Mouse (Mus musculus) intestine, embryonic 15.5 days (tissue): ENCODE measurements around the gene S100a16. TPM values are rescaled to one million over a fixed set of nuclear protein-coding genes. Genes with fewer than 3 reads are reported as not detected.

Source experiments
- ATAC-seq: fragments of 200-750 bp; cut with Nextera tagmentation; 2 replicates; pipeline ENCODE4 v1.8.0; 2017; ENCODE audit warnings: moderate TSS enrichment, moderate library complexity
- H3K27ac ChIP-seq: fragments of 300-500 bp; sonication (generic); 2 replicates; pipeline ENCODE4 v1.5.1; 2015; ENCODE audit warnings: mild to moderate bottlenecking, inconsistent platforms
- H3K27me3 ChIP-seq: fragments of 300-500 bp; sonication (generic); replicated peaks from 2 replicates; pipeline ENCODE4 v1.6.1; 2015; ENCODE audit warnings: inconsistent platforms
- H3K36me3 ChIP-seq: fragments of 300-500 bp; sonication (generic); 2 replicates; pipeline ENCODE4 v1.6.1; 2015; ENCODE audit warnings: inconsistent platforms
- H3K4me1 ChIP-seq: fragments of 300-500 bp; sonication (generic); replicated peaks from 2 replicates; pipeline ENCODE4 v1.6.1; 2015; ENCODE audit warnings: inconsistent platforms
- H3K4me2 ChIP-seq: fragments of 300-500 bp; sonication (generic); replicated peaks from 2 replicates; pipeline ENCODE4 v1.6.1; 2015; ENCODE audit warnings: mild to moderate bottlenecking, inconsistent platforms
- H3K4me3 ChIP-seq: fragments of 300-500 bp; sonication (generic); replicated peaks from 2 replicates; pipeline ENCODE4 v1.5.1; 2015; ENCODE audit warnings: inconsistent platforms
- H3K9ac ChIP-seq: fragments of 300-500 bp; sonication (generic); 2 replicates; pipeline ENCODE4 v1.6.1; 2015; ENCODE audit warnings: inconsistent platforms
- H3K9me3 ChIP-seq: fragments of 300-500 bp; sonication (generic); 2 replicates; pipeline ENCODE4 v1.6.1; 2016; ENCODE audit warnings: inconsistent platforms
- WGBS: fragments of 180-500 bp; shearing (Covaris S2); methylation state at CpG from one replicate; pipeline ENCODE4 v1.1.7; 2015; 5-methylcytosine and 5-hydroxymethylcytosine counted together
- polyA plus RNA-seq: library from polyadenylated mRNA; unstranded; fragments of >200 nt; fragmentation: Nextera tagmentation; extraction: Ambion mirVana; gene quantifications from 2 replicates; pipeline ENCODE4 v1.2.1, GENCODE M21; 2015

Gene S100a16
- polyA plus RNA-seq, 1 experiment from 2014 or later = 109 TPM

DNA sequence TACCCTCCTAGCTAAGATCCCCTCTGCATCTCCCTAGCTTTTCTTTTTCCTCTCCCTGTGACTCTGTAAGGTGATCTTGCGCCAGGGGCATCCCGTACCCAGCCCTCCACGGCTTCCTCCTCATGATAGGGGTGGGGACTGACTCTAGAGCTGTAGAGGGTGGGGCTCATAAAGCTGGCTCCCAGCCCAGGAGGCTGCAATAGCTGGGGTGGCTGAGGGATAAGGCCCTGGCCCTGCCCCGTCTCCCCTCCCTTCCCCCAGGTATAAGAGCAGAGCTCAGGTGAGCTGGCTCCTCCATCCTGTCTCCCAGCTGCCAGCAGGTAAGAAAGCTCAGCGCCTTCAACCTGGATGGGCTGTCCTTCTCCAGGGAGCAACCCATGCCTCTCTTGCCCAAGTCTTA, 10.5 kb upstream of the S100a16 start, which contains the start of gene S100a14:
Gene S100a14 (plus strand): TSS at position 277 of the 400 bp plus-strand sequence.
- WGBS = 48% methylated on average over 5 of the region's 5 CpGs
- no peaks in the 10 kb centered on the region for H3K36me3 ChIP-seq
- H3K4me1 ChIP-seq = peaks cover 7% of the 10 kb centered on the region; the same call in 1 of the 2 replicates
- H3K9ac ChIP-seq = no peak within 1 kb of the TSS
- H3K27me3 ChIP-seq = no peaks in the 10 kb centered on the region
- H3K9me3 ChIP-seq = no peaks in the 10 kb centered on the region
- 0 out of 2 replicates have a peak within 1 kb of the TSS, but pooled peaks have one; percentile 17 for H3K27ac ChIP-seq
- no peak within 1 kb of the TSS for H3K4me3 ChIP-seq
- peak within 1 kb of the TSS; percentile 27; the same call in 1 of the 2 replicates for H3K4me2 ChIP-seq
- ATAC-seq = peak; percentile 98

DNA sequence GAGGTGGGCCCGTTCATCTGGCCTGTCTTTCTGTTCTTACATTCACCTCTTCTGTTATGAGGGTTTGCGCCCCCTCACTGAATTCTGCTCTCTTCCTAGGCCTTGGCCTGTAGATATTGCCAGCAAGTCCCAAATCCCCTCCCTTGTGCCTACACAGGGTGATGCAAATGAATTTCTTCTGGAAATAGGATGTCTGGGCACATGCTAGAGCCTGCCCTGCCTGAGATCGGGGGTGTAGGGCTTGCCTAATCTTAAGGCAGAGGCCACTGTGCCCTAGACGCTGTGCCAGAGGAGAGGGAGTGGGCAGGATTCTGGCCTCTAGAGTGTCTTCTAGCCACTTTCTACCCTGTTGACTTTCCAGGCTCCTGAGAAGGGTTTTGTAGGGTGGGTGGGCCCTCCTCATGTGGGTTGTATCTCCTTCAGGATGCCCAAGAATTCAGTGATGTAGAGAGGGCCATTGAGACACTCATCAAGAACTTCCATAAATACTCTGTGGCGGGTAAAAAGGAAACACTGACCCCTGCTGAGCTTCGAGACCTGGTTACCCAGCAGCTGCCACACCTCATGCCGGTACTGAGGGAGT, 9.7 kb upstream of the S100a16 start:
- Histone ChIP-seq H3K9me3 (no peaks in the 10 kb centered on the region), H3K9ac (no peak overlapping the region), H3K4me3 (no peak overlapping the region), H3K27ac (no peak overlapping the region), H3K4me1 (peaks cover 7% of the 10 kb centered on the region; the same call in 1 of the 2 replicates), H3K36me3 (no peaks in the 10 kb centered on the region), H3K27me3 (no peaks in the 10 kb centered on the region), H3K4me2 (no peak overlapping the region)
- no peak for ATAC-seq
- 84% methylated on average over 7 of the region's 7 CpGs for WGBS

DNA sequence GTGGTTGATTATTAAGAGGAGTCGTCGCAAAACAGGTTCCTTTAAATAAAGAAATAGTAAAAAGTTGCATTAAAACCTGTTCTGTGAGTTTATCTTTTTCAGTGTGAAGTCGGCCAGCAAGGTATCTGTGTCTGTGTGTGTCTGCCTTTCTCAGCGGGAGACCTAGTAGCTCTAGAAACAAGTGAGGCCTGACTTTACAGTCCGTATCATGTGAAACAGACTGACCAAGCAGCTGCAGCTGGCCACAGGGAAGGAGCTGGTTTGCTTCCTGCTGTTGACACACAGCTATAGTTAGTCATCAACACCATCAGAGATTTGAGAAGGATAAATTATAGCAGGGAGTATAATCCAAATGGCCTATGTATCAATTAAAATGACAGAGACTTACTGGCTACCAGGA, 5.3 kb upstream of the S100a16 start:
- Histone ChIP-seq H3K4me1 (peaks cover under 1% of the 10 kb centered on the region; the same call in 1 of the 2 replicates), H3K4me3 (no peak overlapping the region), H3K27ac (no peak overlapping the region), H3K4me2 (no peak overlapping the region), H3K27me3 (no peaks in the 10 kb centered on the region), H3K36me3 (no peaks in the 10 kb centered on the region), H3K9ac (0 out of 2 replicates have a peak overlapping the region, but pooled peaks have one; percentile 3), H3K9me3 (no peaks in the 10 kb centered on the region)
- 54% methylated on average over 5 of the region's 5 CpGs for WGBS
- no peak for ATAC-seq

DNA sequence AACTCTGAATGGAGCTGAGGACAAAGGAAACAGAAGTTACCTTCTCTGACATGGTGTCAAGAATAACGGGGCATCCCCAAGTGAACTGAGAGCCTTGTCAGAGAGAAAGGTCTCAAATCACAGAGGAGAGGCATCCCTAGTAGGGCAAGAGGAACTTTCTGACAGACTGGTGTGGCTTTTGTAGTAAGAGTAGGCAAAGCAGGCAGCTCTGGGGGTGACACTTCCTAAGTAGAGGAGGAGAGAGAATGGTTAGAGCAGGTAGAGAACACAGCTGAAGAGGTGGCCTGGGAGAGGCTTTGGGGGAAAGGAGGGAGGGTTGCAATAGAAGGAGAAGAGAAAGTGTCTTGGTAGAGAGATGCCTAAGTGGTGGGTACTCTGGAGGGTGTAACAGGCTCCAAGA, 1.6 kb upstream of the S100a16 start:
- Histone ChIP-seq H3K9ac (no peak overlapping the region), H3K36me3 (no peaks in the 10 kb centered on the region), H3K4me1 (peaks cover 11% of the 10 kb centered on the region), H3K4me2 (no peak overlapping the region), H3K27me3 (no peaks in the 10 kb centered on the region), H3K27ac (no peak overlapping the region), H3K4me3 (no peak overlapping the region), H3K9me3 (no peaks in the 10 kb centered on the region)
- no peak for ATAC-seq
- 82% methylated on average over 1 of the region's 1 CpGs for WGBS

DNA sequence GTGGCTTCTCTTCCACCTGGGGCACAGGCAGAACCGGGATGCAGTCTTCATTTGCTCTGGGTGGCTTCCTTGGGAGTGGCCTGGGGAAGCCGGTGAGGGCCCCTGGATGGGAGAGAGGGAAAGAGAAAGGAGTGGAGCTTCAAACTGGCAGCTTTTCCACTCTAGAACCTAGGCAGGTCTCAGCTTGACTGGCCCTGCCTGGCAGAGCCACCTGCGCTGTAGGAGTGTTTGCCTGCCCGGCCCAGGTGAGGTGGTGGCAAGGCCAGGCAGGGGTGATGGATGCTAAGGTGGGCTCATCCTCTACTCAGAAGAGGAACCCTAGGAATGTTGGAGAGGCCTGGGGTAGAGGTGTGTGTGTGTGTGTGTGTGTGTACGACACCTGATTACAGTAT, 847 bp downstream of the S100a16 start:
- 61% methylated on average over 5 of the region's 5 CpGs for WGBS
- Histone ChIP-seq H3K4me3 (peak overlapping the region; percentile 34), H3K27me3 (no peaks in the 10 kb centered on the region), H3K36me3 (no peaks in the 10 kb centered on the region), H3K9me3 (no peaks in the 10 kb centered on the region), H3K4me1 (peaks cover 11% of the 10 kb centered on the region), H3K27ac (no peak overlapping the region), H3K4me2 (peak overlapping the region; percentile 56), H3K9ac (peak overlapping the region; percentile 37)
- peak; percentile 14 for ATAC-seq

- Histone ChIP-seq H3K27me3 (no peaks in the 10 kb centered on the region), H3K4me3 (no peak overlapping the region), H3K27ac (0 out of 2 replicates have a peak overlapping the region, but pooled peaks have one; percentile 9), H3K4me1 (peaks cover 11% of the 10 kb centered on the region), H3K4me2 (no peak overlapping the region), H3K36me3 (no peaks in the 10 kb centered on the region), H3K9ac (no peak overlapping the region; the same call in 1 of the 2 replicates), H3K9me3 (no peaks in the 10 kb centered on the region)
- WGBS = 58% methylated on average over 4 of the region's 4 CpGs
- ATAC-seq = no peak
Measured at GRCm38 (mm10) chr3:90540904-90541303, 3.9 kb downstream of the S100a16 start.

DNA sequence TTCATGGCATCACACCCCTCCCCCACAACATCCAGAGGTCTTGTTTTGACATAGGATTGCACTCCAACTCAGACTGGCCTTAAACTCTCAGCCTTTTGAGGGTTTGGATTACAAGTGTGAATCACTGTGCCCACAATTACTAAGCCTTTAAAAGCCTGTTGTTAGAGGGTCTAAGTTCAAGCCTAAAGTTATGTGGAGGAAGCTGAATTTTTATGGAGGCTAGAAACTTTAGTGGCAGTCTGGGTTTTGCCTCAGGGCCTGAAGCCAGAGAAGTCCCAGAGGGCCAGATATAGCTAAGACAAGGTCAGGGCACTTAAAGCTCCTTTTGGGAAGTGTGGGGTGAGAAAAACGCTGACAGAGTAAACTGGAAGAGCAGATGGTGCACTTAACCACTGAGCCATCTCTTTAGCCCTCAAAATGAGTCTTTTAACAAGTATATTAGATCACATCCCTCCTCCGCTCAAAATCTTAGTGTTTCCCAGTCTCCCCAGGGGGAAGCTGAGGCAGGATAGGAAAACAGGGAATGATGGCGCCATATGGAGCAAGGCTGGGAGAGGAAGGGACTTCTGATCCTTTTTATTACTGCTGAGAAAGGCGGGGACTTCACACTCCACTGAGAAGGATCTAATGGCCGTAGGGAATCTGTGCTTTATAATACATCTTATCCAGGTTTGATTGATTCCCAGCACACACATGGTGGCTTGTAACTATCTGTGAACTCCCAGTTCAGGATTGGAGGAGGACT, 12.8 kb downstream of the S100a16 start:
- Histone ChIP-seq H3K27ac (no peak overlapping the region), H3K36me3 (no peaks in the 10 kb centered on the region), H3K9ac (no peak overlapping the region), H3K4me3 (no peak overlapping the region), H3K4me2 (no peak overlapping the region), H3K4me1 (no peaks in the 10 kb centered on the region), H3K9me3 (no peaks in the 10 kb centered on the region), H3K27me3 (no peaks in the 10 kb centered on the region)
- ATAC-seq = 0 out of 2 replicates have a peak, but pooled peaks have one; percentile 25
- WGBS = 53% methylated on average over 5 of the region's 5 CpGs

DNA sequence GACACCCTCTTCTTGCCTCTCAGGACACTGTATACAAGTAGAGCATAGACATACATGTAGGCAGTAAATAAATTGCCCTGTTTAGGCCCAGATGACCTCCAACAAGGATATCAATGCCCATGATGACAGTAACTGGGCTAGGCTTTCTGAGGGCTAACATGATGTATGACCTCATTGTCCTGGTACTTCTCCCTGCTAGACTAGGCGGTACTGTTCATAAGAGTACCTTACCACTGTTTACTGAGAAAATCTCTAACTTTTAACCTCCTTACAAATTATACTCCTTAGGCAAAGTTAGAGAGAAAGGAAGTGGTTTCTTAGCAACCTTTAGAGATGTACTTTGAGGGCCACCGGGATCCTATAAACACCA, 13.4 kb downstream of the S100a16 start:
- Histone ChIP-seq H3K4me1 (no peaks in the 10 kb centered on the region), H3K9ac (no peak overlapping the region), H3K27me3 (no peaks in the 10 kb centered on the region), H3K4me3 (no peak overlapping the region), H3K36me3 (no peaks in the 10 kb centered on the region), H3K27ac (no peak overlapping the region), H3K9me3 (no peaks in the 10 kb centered on the region), H3K4me2 (no peak overlapping the region)
- 72% methylated on average over 2 of the region's 2 CpGs for WGBS
- ATAC-seq = 0 out of 2 replicates have a peak, but pooled peaks have one; percentile 17

- Histone ChIP-seq H3K27me3 (no peaks in the 10 kb centered on the region), H3K4me3 (no peak overlapping the region), H3K9ac (no peak overlapping the region), H3K27ac (no peak overlapping the region), H3K4me2 (no peak overlapping the region), H3K4me1 (no peaks in the 10 kb centered on the region), H3K9me3 (no peaks in the 10 kb centered on the region), H3K36me3 (no peaks in the 10 kb centered on the region)
- 73% methylated on average over 2 of the region's 2 CpGs for WGBS
- no peak for ATAC-seq
Measured at GRCm38 (mm10) chr3:90552231-90552630, 15.2 kb downstream of the S100a16 start.

- 69% methylated on average over 5 of the region's 5 CpGs for WGBS
- no peak for ATAC-seq
- Histone ChIP-seq H3K27me3 (no peaks in the 10 kb centered on the region), H3K27ac (no peak overlapping the region), H3K9me3 (no peaks in the 10 kb centered on the region), H3K4me3 (no peak overlapping the region), H3K36me3 (no peaks in the 10 kb centered on the region), H3K9ac (no peak overlapping the region), H3K4me2 (no peak overlapping the region), H3K4me1 (no peaks in the 10 kb centered on the region)
Measured at GRCm38 (mm10) chr3:90555954-90556353, 18.9 kb downstream of the S100a16 start.

DNA sequence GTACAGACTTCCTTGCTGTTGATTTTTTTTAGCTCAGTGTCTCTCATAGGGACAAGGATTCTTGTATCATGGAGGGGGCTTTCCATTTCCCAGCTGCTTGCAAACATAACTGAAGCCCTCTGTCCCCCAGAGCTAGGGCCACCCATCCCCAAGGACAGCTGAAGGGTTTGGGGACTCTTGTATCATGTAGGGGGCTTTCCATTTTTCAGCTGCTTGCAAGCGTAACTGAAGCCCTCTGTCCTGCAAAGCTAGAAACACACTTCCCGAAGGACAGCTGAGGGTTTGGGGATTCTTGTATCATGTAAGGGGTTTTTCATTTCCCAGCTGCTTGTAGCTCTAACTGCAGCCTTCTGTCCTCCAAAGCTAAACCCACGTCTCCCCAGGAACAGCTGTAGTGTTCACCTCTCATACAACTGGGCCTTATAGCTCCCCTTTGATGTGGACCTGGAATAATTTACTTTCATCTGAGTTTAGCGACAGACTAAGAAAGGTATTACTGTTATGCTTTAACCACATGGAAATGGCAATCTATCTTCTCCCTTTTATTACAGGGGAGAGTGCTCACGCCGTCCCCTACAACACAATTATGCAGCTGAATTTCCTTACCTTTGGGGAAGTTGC, 23.1 kb downstream of the S100a16 start, which contains the start of gene S100a3:
Gene S100a3 (plus strand): TSS at position 571 of the 621 bp plus-strand sequence.
- H3K9ac ChIP-seq = no peak within 1 kb of the TSS
- 72% methylated on average over 6 of the region's 6 CpGs for WGBS
- H3K4me2 ChIP-seq = no peak within 1 kb of the TSS
- no peaks in the 10 kb centered on the region for H3K27me3 ChIP-seq
- no peak within 1 kb of the TSS for H3K27ac ChIP-seq
- no peak for ATAC-seq
- no peaks in the 10 kb centered on the region for H3K36me3 ChIP-seq
- H3K9me3 ChIP-seq = no peaks in the 10 kb centered on the region
- no peak within 1 kb of the TSS for H3K4me3 ChIP-seq
- no peaks in the 10 kb centered on the region for H3K4me1 ChIP-seq

- H3K27me3 ChIP-seq = no peaks in the 10 kb centered on the region
- ATAC-seq = no peak
- no peak overlapping the region for H3K4me2 ChIP-seq
- H3K27ac ChIP-seq = no peak overlapping the region
- no peak overlapping the region for H3K9ac ChIP-seq
- H3K9me3 ChIP-seq = no peaks in the 10 kb centered on the region
- no peaks in the 10 kb centered on the region for H3K36me3 ChIP-seq
- H3K4me1 ChIP-seq = no peaks in the 10 kb centered on the region
- no peak overlapping the region for H3K4me3 ChIP-seq
- 87% methylated on average over 5 of the region's 5 CpGs for WGBS
Measured at GRCm38 (mm10) chr3:90574691-90575090, 37.6 kb downstream of the S100a16 start.
